Mouse (Mus musculus): ENCODE results near the gene Tbx15. TPM values are rescaled to one million over a fixed set of nuclear protein-coding genes. Genes with fewer than 3 reads are reported as not detected.
"Not testable (repeated sequence)": the region's sequence is repeated elsewhere in the genome, so short reads cannot be mapped to it uniquely, and the experiment has no call there.

Tbx15 gene
- polyA plus RNA-seq, 1 experiment: 0.19 TPM

- H3K4me1 ChIP-seq (ENCODE audit: control insufficient read depth, insufficient read depth, low read length): no peaks in the 10 kb centered on the region
Measured at GRCm38 (mm10) chr3:99281453-99281852, 41.3 kb downstream of the Tbx15 start.

GRCm38 (mm10) chr3:99288302-99288701 is 48.1 kb downstream of the Tbx15 start:
- Histone ChIP-seq H3K27ac (ENCODE audit: control insufficient read depth, insufficient read depth, low read depth, low read length) (no peak overlapping the region), H3K27me3 (ENCODE audit: control insufficient read depth, insufficient read depth, low read length) (no peaks in the 10 kb centered on the region), H3K4me3 (ENCODE audit: control insufficient read depth, low read depth, low read length) (no peak overlapping the region), H3K4me1 (ENCODE audit: control insufficient read depth, insufficient read depth, low read length) (no peaks in the 10 kb centered on the region), H3K36me3 (ENCODE audit: control insufficient read depth, insufficient read depth, low read length) (no peaks in the 10 kb centered on the region)
- TF ChIP-seq CTCF (IDR thresholded peaks at IDR 0.05; ENCODE audit: control insufficient read depth, insufficient read depth, insufficient replicate concordance, low read depth, low read length): no peak
- no peak for TF ChIP-seq POLR2A (IDR thresholded peaks at IDR 0.05; ENCODE audit: control insufficient read depth, low read depth, low read length)

More at GRCm38 (mm10) chr3:99281453-99281852, 41.3 kb downstream of the Tbx15 start:
- Histone ChIP-seq H3K27me3 (ENCODE audit: control insufficient read depth, insufficient read depth, low read length) (no peaks in the 10 kb centered on the region), H3K4me3 (ENCODE audit: control insufficient read depth, low read depth, low read length) (no peak overlapping the region), H3K27ac (ENCODE audit: control insufficient read depth, insufficient read depth, low read depth, low read length) (no peak overlapping the region), H3K36me3 (ENCODE audit: control insufficient read depth, insufficient read depth, low read length) (no peaks in the 10 kb centered on the region)
- TF ChIP-seq CTCF (IDR thresholded peaks at IDR 0.05; ENCODE audit: control insufficient read depth, insufficient read depth, insufficient replicate concordance, low read depth, low read length) (no peak), POLR2A (IDR thresholded peaks at IDR 0.05; ENCODE audit: control insufficient read depth, low read depth, low read length) (no peak)

- no peaks in the 10 kb centered on the region for H3K4me1 ChIP-seq (ENCODE audit: control insufficient read depth, insufficient read depth, low read length)
- H3K4me3 ChIP-seq (ENCODE audit: control insufficient read depth, low read depth, low read length): no peak overlapping the region
- no peaks in the 10 kb centered on the region for H3K27me3 ChIP-seq (ENCODE audit: control insufficient read depth, insufficient read depth, low read length)
- no peaks in the 10 kb centered on the region for H3K36me3 ChIP-seq (ENCODE audit: control insufficient read depth, insufficient read depth, low read length)
- H3K27ac ChIP-seq (ENCODE audit: control insufficient read depth, insufficient read depth, low read depth, low read length): no peak overlapping the region
- TF ChIP-seq CTCF (IDR thresholded peaks at IDR 0.05; ENCODE audit: control insufficient read depth, insufficient read depth, insufficient replicate concordance, low read depth, low read length) (no peak), POLR2A (IDR thresholded peaks at IDR 0.05; ENCODE audit: control insufficient read depth, low read depth, low read length) (no peak)
Measured at GRCm38 (mm10) chr3:99290064-99290702, 50.0 kb downstream of the Tbx15 start.

- Histone ChIP-seq H3K27me3 (ENCODE audit: control insufficient read depth, insufficient read depth, low read length) (no peaks in the 10 kb centered on the region), H3K4me1 (ENCODE audit: control insufficient read depth, insufficient read depth, low read length) (no peaks in the 10 kb centered on the region), H3K4me3 (ENCODE audit: control insufficient read depth, low read depth, low read length) (no peak overlapping the region), H3K36me3 (ENCODE audit: control insufficient read depth, insufficient read depth, low read length) (no peaks in the 10 kb centered on the region), H3K27ac (ENCODE audit: control insufficient read depth, insufficient read depth, low read depth, low read length) (no peak overlapping the region)
- TF ChIP-seq CTCF (IDR thresholded peaks at IDR 0.05; ENCODE audit: control insufficient read depth, insufficient read depth, insufficient replicate concordance, low read depth, low read length) (no peak), POLR2A (IDR thresholded peaks at IDR 0.05; ENCODE audit: control insufficient read depth, low read depth, low read length) (no peak)
Measured at GRCm38 (mm10) chr3:99290878-99291277, 50.7 kb downstream of the Tbx15 start.

- TF ChIP-seq POLR2A (IDR thresholded peaks at IDR 0.05; ENCODE audit: control insufficient read depth, low read depth, low read length) (no peak), CTCF (IDR thresholded peaks at IDR 0.05; ENCODE audit: control insufficient read depth, insufficient read depth, insufficient replicate concordance, low read depth, low read length) (no peak)
- Histone ChIP-seq H3K4me3 (ENCODE audit: control insufficient read depth, low read depth, low read length) (no peak overlapping the region), H3K36me3 (ENCODE audit: control insufficient read depth, insufficient read depth, low read length) (no peaks in the 10 kb centered on the region)
Measured at GRCm38 (mm10) chr3:99291386-99291785, 51.2 kb downstream of the Tbx15 start.

GRCm38 (mm10) chr3:99292531-99292931 is 52.4 kb downstream of the Tbx15 start:
- Histone ChIP-seq H3K27me3 (ENCODE audit: control insufficient read depth, insufficient read depth, low read length) (no peaks in the 10 kb centered on the region), H3K4me3 (ENCODE audit: control insufficient read depth, low read depth, low read length) (no peak overlapping the region), H3K27ac (ENCODE audit: control insufficient read depth, insufficient read depth, low read depth, low read length) (no peak overlapping the region), H3K36me3 (ENCODE audit: control insufficient read depth, insufficient read depth, low read length) (no peaks in the 10 kb centered on the region), H3K4me1 (ENCODE audit: control insufficient read depth, insufficient read depth, low read length) (no peaks in the 10 kb centered on the region)
- TF ChIP-seq CTCF (IDR thresholded peaks at IDR 0.05; ENCODE audit: control insufficient read depth, insufficient read depth, insufficient replicate concordance, low read depth, low read length): no peak

More at GRCm38 (mm10) chr3:99291386-99291785, 51.2 kb downstream of the Tbx15 start:
- H3K4me1 ChIP-seq (ENCODE audit: control insufficient read depth, insufficient read depth, low read length): no peaks in the 10 kb centered on the region
- no peaks in the 10 kb centered on the region for H3K27me3 ChIP-seq (ENCODE audit: control insufficient read depth, insufficient read depth, low read length)
- H3K27ac ChIP-seq (ENCODE audit: control insufficient read depth, insufficient read depth, low read depth, low read length): no peak overlapping the region

- H3K4me3 ChIP-seq (ENCODE audit: control insufficient read depth, low read depth, low read length); H3K36me3 ChIP-seq (ENCODE audit: control insufficient read depth, insufficient read depth, low read length); H3K27me3 ChIP-seq (ENCODE audit: control insufficient read depth, insufficient read depth, low read length); H3K4me1 ChIP-seq (ENCODE audit: control insufficient read depth, insufficient read depth, low read length); H3K27ac ChIP-seq (ENCODE audit: control insufficient read depth, insufficient read depth, low read depth, low read length): not testable (repeated sequence)
Measured at GRCm38 (mm10) chr3:99294209-99294608, 54.0 kb downstream of the Tbx15 start.

- no peaks in the 10 kb centered on the region for H3K4me1 ChIP-seq (ENCODE audit: control insufficient read depth, insufficient read depth, low read length)
- TF ChIP-seq CTCF (IDR thresholded peaks at IDR 0.05; ENCODE audit: control insufficient read depth, insufficient read depth, insufficient replicate concordance, low read depth, low read length) (no peak), POLR2A (IDR thresholded peaks at IDR 0.05; ENCODE audit: control insufficient read depth, low read depth, low read length) (no peak)
- H3K27ac ChIP-seq (ENCODE audit: control insufficient read depth, insufficient read depth, low read depth, low read length): no peak overlapping the region
- no peaks in the 10 kb centered on the region for H3K27me3 ChIP-seq (ENCODE audit: control insufficient read depth, insufficient read depth, low read length)
- no peaks in the 10 kb centered on the region for H3K36me3 ChIP-seq (ENCODE audit: control insufficient read depth, insufficient read depth, low read length)
- no peak overlapping the region for H3K4me3 ChIP-seq (ENCODE audit: control insufficient read depth, low read depth, low read length)
Measured at GRCm38 (mm10) chr3:99295301-99295700, 55.1 kb downstream of the Tbx15 start.
